Mouse (Mus musculus) neural tube, embryonic 14.5 days (tissue): ENCODE results near the gene 5430402E10Rik. TPM values are rescaled to one million over a fixed set of nuclear protein-coding genes. Genes with fewer than 3 reads are reported as not detected.
"Not testable (repeated sequence)": the region's sequence is repeated elsewhere in the genome, so short reads cannot be mapped to it uniquely, and the experiment has no call there.

Experiments used
- ATAC-seq: fragments of 200-750 bp; cut with Nextera tagmentation; 2 replicates; pipeline ENCODE4 v1.8.0; 2017; ENCODE audit warnings: low read depth, mild to moderate bottlenecking, moderate TSS enrichment, moderate library complexity
- H3K27ac ChIP-seq: fragments of 300-500 bp; sonication (generic); 2 replicates; pipeline ENCODE4 v1.5.1; 2014; ENCODE audit warnings: low read depth, mild to moderate bottlenecking, control low read depth, low read length, moderate library complexity, mixed read lengths
- H3K27me3 ChIP-seq: fragments of 300-500 bp; sonication (generic); 2 replicates; pipeline ENCODE4 v1.6.1; 2014; ENCODE audit warnings: low read length; ENCODE audit not compliant: control insufficient read depth, insufficient read depth
- H3K36me3 ChIP-seq: fragments of 300-500 bp; sonication (generic); 2 replicates; pipeline ENCODE4 v1.6.1; 2014; ENCODE audit warnings: low read length, mixed read lengths; ENCODE audit not compliant: control insufficient read depth, insufficient read depth
- H3K4me1 ChIP-seq: fragments of 300-500 bp; sonication (generic); 2 replicates; pipeline ENCODE4 v1.6.1; 2014; ENCODE audit warnings: low read length; ENCODE audit not compliant: control insufficient read depth, insufficient read depth
- H3K4me2 ChIP-seq: fragments of 300-500 bp; sonication (generic); 2 replicates; pipeline ENCODE4 v1.6.1; 2014; ENCODE audit warnings: mild to moderate bottlenecking, low read depth, low read length, control low read depth
- H3K4me3 ChIP-seq: fragments of 300-500 bp; sonication (generic); 2 replicates; pipeline ENCODE4 v1.5.1; 2014; ENCODE audit warnings: low read depth, low read length, control low read depth, mixed read lengths
- H3K9ac ChIP-seq: fragments of 300-500 bp; sonication (generic); replicated peaks from 2 replicates; pipeline ENCODE4 v1.6.1; 2014; ENCODE audit warnings: low read depth, mild to moderate bottlenecking, control low read depth, low read length, mixed read lengths
- H3K9me3 ChIP-seq: fragments of 300-500 bp; sonication (generic); 2 replicates; pipeline ENCODE4 v1.6.1; 2016; ENCODE audit warnings: low read length; ENCODE audit not compliant: control insufficient read depth
- WGBS: fragments of 180-500 bp; shearing (Covaris S2); extraction: QIAGEN DNeasy Blood & Tissue Kit; methylation state at CpG from one replicate; pipeline ENCODE4 v1.1.7; 2014; 5-methylcytosine and 5-hydroxymethylcytosine counted together
- polyA plus RNA-seq: library from polyadenylated mRNA; unstranded; fragments of >200 nt; fragmentation: Nextera tagmentation; extraction: Ambion mirVana; gene quantifications from 2 replicates; pipeline ENCODE4 v1.2.1, GENCODE M21; 2014

The 5430402E10Rik gene
- not detected in 2 replicates for polyA plus RNA-seq

- not testable (repeated sequence) for H3K9ac ChIP-seq, H3K4me2 ChIP-seq, H3K4me1 ChIP-seq, H3K9me3 ChIP-seq, ATAC-seq, H3K4me3 ChIP-seq, H3K27ac ChIP-seq, H3K36me3 ChIP-seq, H3K27me3 ChIP-seq
- WGBS = 100% methylated on average over 1 of the region's 1 CpGs
Measured at GRCm38 (mm10) chrX:77924962-77925361, at the start of gene 5430402E10Rik. TSS of gene 5430402E10Rik (minus strand) at chrX:77925062.

- H3K9me3 ChIP-seq, H3K36me3 ChIP-seq, H3K4me1 ChIP-seq, H3K9ac ChIP-seq, ATAC-seq, H3K4me2 ChIP-seq, H3K27me3 ChIP-seq, H3K4me3 ChIP-seq, H3K27ac ChIP-seq: not testable (repeated sequence)
- 42% methylated on average over 2 of the region's 4 CpGs for WGBS
Measured at GRCm38 (mm10) chrX:77880033-77880432, 44.8 kb downstream of the 5430402E10Rik start.

Other genes starting within 250 kb of the 5430402E10Rik start
- 28.9 and 32.8 TPM in 2 replicates for gene Prkx, start 128.8 kb downstream of the 5430402E10Rik start, polyA plus RNA-seq
- not detected in 2 replicates for gene Pbsn, start 71.4 kb downstream of the 5430402E10Rik start, polyA plus RNA-seq
- not detected in 2 replicates for gene Gm14744, start 60.3 kb downstream of the 5430402E10Rik start, polyA plus RNA-seq
- gene Obp1a, start 166.3 kb upstream of the 5430402E10Rik start, polyA plus RNA-seq = not detected in 2 replicates
- not detected in 2 replicates for gene Gm5938, start 200.4 kb upstream of the 5430402E10Rik start, polyA plus RNA-seq